Mouse (Mus musculus) lung, postnatal 4 days (tissue): ENCODE measurements around the gene Gm39115.
A peak's percentile ranks its signal among the peaks of the same experiment; 100 is the strongest.

Source experiments
- DNase-seq, 2 experiments: peaks; one replicate each; pipeline ENCODE4 v3.0.0; 2021

Gene Gm39115

DNA sequence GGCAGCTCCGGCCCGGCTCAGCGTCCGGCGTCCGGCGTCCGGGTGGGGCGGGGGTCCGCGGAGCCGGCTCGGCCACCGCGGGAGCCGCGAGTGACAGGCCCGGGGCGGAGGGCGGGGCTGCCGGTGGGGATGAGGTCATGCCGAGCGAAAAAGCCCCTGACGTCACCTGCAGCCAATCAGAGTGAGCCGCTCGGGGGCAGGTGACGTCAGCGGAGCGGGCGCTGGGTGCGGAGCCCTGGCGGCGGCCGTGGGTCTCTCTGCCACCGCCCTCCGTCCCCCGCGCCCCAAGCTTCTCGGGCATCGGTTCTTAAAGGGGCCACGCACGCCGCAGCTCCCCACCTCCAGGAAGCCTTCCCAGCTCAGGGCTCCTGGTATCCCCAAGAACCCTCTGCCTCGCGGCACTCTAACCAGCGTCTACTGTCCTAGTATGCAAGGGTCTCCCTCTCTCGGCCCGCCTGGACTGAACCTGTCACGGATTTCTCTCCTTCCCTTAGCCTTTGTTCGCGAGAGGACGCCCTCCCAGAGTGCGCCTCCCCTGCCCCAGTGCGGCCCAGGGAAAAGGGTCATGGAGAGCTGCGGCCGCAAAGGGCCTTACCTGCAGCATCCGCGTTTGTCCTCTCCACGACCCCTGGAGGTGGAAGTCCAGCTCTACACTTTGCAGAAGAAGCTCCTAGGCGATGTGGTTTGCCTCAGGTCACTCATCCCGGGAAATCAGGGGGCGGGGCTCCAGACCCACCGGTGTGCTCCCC is 40.5 kb downstream of the Gm39115 start, which contains the start of gene Dusp8:
Gene Dusp8 (minus strand): TSS at position 661 of the 749 bp plus-strand sequence.
- DNase-seq = peak; percentile 94

DNA sequence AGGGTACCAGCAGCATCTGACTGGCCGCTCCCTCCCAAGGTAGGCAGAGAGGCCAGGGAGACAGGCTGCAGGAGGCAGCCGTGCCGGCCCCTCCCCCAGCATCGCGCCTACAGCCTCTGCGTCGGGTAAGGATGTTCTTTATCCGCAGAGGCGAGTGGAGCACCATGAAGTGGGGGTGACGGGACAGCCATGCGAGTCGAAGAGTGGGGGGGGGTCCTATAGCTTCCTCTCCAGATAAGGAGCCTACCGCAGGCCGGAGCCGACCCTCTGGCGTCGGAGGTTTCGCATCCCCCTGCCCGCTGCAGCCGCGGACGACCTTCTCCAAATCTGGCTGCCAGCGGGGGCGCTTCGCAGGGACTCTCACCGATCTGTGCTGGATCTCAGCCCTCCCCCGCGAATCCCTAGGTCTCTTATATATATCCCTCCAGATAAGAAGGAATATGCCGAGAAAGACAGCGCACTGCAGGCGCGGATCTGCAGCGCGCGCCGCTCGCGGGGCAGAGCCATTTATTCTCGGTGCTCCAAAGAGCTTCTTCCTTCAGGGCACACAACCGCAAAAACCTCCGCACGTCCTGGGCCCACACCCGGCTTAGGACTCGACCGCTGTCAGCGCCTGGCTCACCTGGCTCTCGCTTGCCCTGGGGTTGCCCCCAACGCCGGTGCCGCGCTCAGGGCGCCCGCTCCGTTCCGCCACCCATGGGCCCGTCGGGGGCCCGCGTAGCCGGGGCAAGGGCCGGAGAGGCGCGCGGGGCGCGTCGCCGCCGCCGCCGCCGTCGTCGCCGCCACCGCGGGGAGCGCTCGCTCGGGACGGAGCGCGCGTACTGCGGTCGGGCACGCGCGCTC is 41.3 kb downstream of the Gm39115 start:
- peak; percentile 49 to 53 for DNase-seq

DNA sequence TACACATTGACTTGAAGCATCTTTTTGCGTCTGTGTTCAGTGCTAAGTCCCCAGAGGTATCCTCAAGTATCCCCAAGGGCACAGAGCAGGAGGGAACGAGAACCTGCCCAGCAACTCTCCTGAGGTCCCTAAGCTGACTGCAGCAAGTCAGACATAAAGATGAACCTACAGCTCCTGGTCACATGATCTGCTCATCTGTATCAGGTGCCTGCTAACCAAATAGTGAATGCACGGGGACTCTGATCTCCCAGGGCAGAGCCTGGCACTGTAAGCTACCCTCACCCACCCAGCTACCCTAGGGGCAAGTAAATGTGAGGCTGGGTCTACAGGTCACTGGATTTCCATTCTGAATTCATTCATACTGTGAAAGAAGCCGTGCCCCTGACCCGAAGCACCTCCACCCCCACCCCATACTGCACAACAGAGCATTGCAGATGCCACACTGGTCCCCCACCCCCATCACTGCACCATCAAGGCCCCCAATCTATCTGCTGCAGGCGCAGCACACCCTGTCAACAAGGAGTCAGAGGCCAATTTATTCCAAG is 42.1 kb downstream of the Gm39115 start:
- no peak for DNase-seq

- no peak for DNase-seq
Observed at GRCm38 (mm10) chr7:142092991-142093390, 42.8 kb downstream of the Gm39115 start.

- DNase-seq = no peak
Observed at GRCm38 (mm10) chr7:142091848-142092247, 44.0 kb downstream of the Gm39115 start.

DNA sequence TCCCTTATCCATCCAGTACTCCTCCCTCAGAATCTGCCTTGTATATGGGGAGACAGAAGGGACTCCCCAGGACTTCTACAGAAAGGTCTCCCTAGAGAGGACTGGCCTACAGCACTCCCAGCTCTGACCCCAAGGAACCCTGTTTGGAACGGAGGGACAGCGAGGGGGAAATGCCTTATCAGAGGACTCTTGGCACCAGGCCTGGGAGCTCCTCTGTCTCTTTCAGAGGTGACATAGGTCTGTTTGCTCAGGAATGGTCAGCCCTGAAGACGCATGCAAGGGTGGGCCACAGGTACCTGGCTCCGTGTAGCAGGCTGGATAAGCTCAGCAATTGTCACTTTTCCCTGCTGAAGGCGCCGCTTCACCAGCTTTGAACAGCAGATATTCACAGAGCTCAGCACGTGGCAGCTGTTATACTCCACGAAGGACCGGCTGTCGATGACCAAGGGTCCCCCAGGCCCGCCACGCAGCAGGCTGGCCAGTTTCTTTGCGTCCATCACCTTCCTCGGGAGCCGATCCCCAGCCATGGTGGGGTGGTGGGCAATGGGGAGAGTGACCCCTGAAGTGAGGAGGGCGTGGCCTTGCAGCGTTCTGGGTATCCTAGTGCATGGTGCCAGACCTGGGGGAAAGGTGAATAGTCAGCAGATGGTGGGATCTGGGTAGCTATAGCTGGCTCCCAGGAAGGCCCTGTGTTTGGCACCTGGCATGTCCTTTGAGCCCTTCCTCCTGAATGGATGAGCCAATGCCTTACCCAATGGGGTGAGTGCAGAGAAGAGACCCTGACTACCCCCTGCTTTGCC is 46.0 kb downstream of the Gm39115 start:
- no peak for DNase-seq

- peak; percentile 54 to 61 for DNase-seq
Observed at GRCm38 (mm10) chr7:142088886-142089285, 46.9 kb downstream of the Gm39115 start.

GRCm38 (mm10) chr7:142087069-142087652 is 48.7 kb downstream of the Gm39115 start:
- DNase-seq = no peak

DNA sequence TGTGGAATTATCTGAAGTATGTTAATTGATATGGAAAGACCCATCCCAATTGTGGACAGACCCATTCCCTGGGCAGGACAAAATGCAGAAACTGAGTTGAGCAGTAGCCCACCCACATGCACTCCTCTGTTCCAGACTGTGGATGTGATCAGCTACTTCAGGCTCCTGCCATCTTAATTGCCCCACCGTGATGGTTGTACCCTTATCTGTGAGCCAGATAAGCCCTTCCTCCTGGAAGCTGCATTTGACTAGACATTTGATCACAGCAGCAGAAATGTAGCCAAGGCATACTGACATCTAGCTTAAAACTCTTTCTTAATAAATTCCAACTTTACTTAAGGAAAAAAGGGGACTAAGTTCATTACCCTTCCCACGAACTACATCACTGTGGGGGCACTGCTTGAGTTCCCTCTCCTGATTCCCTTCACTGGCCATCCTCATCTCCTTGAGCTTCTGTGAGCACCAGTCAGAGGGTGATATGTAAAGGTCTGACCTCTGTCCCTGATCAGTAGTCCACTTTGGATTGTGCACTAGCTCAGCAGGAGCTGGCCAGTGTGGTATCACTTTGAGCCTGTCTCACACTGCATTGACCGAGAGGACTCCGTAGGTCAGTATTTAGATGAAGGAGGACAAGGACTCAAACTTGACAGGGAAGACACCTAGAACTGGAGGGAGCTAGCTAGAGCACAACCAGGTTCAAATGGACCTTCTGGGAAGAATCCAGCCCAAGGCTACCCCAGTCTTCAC is 49.5 kb downstream of the Gm39115 start:
- no peak for DNase-seq
